Mouse (Mus musculus): ENCODE measurements at regions not wholly inside any gene's neighbourhood (a gene's known extent, or its start where the extent isn't known, plus 50 kb on each side); places are given as distances from the start of the nearest gene placed in this dataset.

DNA sequence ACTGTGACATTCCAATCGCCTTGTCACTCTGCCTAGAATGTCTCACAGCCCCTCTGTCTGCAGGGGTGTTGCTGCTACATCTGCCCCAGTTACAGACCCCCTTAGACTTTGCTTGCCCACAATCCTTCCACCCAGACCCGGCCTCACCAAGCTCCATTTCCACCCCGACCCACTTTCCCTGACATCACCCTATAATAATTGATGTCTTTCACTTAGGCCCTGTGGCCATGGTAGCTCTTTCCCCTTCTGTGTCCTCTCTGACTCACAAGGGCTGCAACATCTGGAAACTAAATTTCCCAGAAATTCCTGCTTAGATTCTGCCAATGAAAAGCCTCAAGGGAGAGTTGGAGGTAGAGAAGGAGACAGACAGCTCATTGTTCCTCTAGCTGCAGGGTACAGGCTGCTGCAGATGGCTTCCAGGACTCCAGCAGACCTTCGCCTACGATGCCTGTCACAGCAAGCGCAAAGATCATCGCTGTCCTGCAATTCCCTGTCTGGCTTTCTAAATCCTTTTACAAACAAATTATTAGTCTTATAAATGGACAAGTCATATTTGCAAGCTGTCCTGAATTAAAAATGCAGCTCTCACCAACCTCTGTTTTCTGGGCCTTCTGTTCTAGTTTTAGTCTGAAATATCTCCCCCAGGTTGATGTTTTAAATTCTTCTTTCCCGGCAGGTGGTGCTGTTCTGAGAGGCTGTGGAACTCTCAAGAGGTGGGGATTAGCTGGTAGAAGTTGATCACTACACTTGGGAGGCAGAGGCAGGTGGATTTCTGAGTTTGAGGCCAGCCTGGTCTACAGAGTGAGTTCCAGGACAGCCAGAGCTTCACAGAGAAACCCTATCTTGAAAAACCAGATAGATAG, 104.9 kb upstream of the Oxgr1 start:
- DNase-seq (ENCODE audit: low read depth), result peak; percentile 86

DNA sequence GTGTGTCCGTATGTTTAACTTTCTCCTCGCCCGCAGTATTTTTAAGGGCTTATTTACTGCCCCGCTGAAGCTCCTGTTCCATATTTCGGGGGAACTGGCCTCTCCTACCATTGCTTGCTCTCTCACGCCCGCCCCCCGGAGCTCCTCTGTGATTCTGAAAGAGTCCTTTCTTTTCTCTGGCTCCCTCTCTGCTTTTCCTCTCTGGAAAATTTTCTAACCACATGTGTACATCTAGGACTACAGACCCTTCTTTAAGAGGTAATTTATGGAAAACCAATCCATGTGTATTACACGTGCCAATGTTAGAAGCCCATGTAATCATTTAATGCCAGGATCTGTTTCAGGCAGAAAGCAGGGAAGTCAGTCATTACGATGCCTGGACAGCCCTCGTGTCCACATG, 106.6 kb upstream of the Oxgr1 start:
- DNase-seq (ENCODE audit: low read depth), result no peak

- no peak for DNase-seq (ENCODE audit: low read depth)
Measured at GRCm38 (mm10) chr14:120149341-120149741, 107.1 kb upstream of the Oxgr1 start.

DNA sequence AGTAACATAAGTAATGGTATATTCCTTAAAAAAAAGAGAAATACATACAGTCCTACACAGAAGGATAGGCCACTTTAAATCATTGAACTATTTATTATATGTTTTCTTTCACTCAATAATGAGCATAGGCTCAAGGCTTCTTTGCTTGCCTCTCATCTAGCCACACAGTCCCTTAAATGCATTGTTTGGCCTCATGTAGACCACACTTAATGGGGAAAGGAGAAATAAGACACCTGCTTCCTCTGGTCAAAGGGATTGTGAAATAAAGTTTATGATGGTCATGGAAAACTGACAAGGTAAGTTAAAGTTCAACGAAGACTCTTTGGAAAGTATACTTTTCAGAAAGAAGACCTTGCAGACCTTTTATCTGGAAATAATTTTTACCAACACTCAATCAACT, 108.4 kb upstream of the Oxgr1 start:
- DNase-seq (ENCODE audit: low read depth), result no peak

GRCm38 (mm10) chr14:120154413-120154812, 112.2 kb upstream of the Oxgr1 start:
- no peak for DNase-seq (ENCODE audit: low read depth)

- DNase-seq (ENCODE audit: low read depth), result no peak
Measured at GRCm38 (mm10) chr14:120164184-120164583, 111.3 kb upstream of the Mbnl2 start.

- DNase-seq (ENCODE audit: low read depth), result no peak
Measured at GRCm38 (mm10) chr14:120165496-120166045, 109.9 kb upstream of the Mbnl2 start.

DNA sequence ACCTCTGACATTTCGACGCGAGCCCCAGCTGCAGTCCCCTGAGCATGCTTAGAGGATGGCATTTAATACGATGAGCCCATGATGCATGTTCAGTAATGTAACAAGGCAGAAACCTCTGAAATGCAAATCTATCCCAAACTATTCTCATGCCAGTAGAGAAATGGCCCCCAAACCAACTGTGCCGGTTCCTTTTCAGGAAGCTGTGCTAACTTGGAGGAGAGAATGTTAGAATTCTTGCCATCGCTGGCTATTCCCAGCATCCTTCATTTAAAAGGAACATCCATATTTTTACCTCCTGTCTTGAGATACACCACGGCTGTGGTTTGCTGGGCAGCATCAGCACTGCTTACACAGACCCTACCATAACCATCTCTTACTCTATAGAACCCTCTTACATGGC, 104.7 kb upstream of the Mbnl2 start:
- no peak for DNase-seq (ENCODE audit: low read depth)

DNA sequence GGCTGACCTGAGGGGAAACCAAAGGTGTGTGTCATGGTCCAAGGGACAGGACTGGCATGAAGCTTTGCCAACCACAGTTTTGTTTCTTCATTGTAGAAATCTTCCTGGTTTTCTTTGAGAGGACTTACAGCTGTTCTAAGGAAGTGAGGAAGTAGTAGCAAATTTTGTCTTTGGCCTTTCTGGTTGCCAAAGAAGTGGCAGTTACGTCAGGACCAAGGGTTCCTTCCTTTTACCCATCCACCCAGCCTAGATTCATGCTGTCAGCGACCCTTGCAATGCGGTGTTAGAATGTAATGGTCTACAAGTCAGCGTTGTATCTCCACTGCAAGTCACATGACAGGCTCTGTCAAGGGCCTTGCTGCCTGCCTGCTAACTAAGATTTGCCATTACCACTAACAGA, 103.4 kb upstream of the Mbnl2 start:
- no peak for DNase-seq (ENCODE audit: low read depth)

DNA sequence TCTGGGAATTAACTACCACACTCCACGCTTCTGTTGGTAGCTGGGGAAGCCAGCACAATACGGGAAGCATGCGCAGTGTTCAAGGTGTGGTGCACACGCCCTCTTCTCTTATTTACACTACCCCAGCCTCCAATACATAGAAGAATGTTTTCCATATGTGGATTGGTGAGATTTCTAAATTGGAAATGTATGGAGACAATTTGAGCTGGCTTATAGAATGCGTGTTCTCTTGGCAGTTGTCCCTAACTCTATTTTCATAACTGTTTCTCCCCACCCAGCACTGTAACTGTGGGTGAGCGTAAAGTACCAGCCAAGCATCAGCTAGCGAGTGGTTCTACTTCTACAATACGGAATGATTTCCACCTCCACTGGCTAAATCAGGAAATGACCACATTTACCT, 102.6 kb upstream of the Mbnl2 start:
- DNase-seq (ENCODE audit: low read depth), result peak; percentile 27

DNA sequence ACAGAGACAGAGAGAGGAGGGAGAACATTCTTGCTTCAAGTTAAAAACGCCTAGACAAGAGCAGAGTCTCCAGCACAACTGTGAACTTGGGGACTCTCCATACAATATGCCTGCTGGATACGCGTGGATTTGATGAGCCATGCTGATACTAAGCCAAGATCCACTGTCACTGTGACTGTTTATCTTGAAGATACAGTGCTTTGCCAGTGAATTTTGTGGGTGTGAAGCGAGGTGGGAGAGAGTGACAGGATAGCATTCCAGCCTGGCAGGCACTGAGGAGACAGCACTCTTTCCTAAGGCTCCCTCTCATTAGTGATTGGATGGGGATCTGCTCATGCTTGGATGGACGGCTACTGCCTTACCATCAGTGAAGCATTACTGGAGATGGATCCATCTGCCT, 100.9 kb upstream of the Mbnl2 start:
- DNase-seq (ENCODE audit: low read depth), result no peak

DNA sequence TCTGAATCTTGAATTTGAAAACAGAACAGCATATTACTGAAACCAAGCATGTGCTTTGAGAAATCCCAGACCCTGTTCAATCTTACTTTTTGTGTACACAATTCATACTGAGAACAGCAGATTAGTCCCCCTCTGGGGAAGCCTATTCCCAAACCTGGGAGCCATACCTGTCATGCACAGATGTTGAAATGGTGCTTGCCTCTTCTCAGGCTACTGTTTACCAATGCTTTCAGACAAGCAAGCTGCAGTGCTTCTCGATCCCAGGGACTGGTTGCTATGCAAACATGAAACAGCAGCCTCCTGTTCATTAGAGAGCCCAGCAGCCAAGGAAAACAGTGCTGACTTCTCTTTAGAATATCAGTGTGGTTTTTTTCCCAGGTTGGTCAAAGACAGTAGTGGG, 80.3 kb upstream of the Mbnl2 start:
- no peak for DNase-seq (ENCODE audit: low read depth)

- peak; percentile 68 for DNase-seq (ENCODE audit: low read depth)
Measured at GRCm38 (mm10) chr14:120211741-120212140, 63.7 kb upstream of the Mbnl2 start.

- DNase-seq (ENCODE audit: low read depth), result no peak
Measured at GRCm38 (mm10) chr14:120212626-120213025, 62.8 kb upstream of the Mbnl2 start.

- no peak for DNase-seq (ENCODE audit: low read depth)
Measured at GRCm38 (mm10) chr14:120219224-120219623, 56.2 kb upstream of the Mbnl2 start.

- DNase-seq (ENCODE audit: low read depth), result no peak
Measured at GRCm38 (mm10) chr14:120223528-120224201, 51.8 kb upstream of the Mbnl2 start.

DNA sequence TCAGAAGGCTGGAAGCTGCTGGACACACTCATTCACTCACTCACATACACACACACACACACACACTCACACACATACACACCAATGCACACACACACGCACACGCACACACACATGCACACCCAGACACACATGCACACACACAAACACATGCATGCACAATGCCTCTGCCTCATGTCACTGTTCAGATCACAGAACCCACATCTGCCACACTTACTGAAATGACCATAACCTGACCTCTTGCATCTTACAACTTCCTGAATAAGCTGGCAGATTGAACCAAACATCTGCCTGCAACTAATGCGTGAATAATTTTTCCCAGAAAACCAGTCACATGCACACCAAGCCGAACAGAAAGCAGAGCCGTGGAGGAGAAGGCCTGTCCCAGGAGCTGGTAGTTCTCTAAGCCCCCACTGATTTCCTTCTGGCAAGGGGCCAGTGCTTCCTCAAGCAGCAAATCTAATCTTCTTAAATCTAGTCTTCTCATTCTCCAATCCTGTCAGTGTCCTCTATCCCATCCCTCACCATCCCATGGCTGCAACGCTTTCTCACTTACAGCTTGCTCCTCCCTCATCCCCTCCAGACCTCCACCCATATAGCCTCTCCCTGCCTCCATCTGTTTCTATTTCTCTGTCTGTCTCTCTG, 51.1 kb upstream of the Mbnl2 start:
- peak; percentile 79 for DNase-seq (ENCODE audit: low read depth)

- DNase-seq (ENCODE audit: low read depth), result no peak
Measured at GRCm38 (mm10) chr14:120225657-120226056, 49.8 kb upstream of the Mbnl2 start.
